In genomic region chr11:60559342-60559741, GRCm38 (mm10) we compare ENCODE assay signal across 9 mouse cellular contexts. TPM values are rescaled to one million over a fixed set of nuclear protein-coding genes. Genes with fewer than 3 reads are reported as not detected.
DNase-seq lines count a peak whose midpoint lies in the region; ATAC-seq and TF ChIP-seq lines count a peak whose summit lies in the region.
"Had no signal": no experiment of that assay in that cellular context is flagged by ENCODE, and none has a peak within 500 bp of the region (broad histone marks: within the 10 kb centered on the region; RNA-seq: fewer than 3 reads in every experiment).

No protein-coding gene starts in this region.

- H3K9me3 ChIP-seq in heart, embryonic 12.5 days (replicated peaks) = no peaks in the 10 kb centered on the region
- H3K9me3 ChIP-seq in embryonic facial prominence, embryonic 14.5 days (ENCODE audit: control insufficient read depth, low read length) = no peaks in the 10 kb centered on the region

- no peak overlapping the region for H3K27ac ChIP-seq in heart, embryonic 12.5 days (ENCODE audit: poor library complexity, severe bottlenecking)
- H3K27ac ChIP-seq in embryonic facial prominence, embryonic 14.5 days (replicated peaks; ENCODE audit: low read depth, low read length) = no peak overlapping the region
- no peak overlapping the region for H3K27ac ChIP-seq in spleen, adult 2 months (ENCODE audit: insufficient read depth, low read length)
- H3K27ac ChIP-seq: macrophage had no signal

- ATAC-seq in heart, embryonic 12.5 days (ENCODE audit: insufficient number of reproducible peaks, low FRiP score) = no peak
- ATAC-seq in embryonic facial prominence, embryonic 14.5 days (ENCODE audit: low read depth) = peak; percentile 26; the same call in 1 of the 2 replicates
- ATAC-seq in hematopoietic stem cell, adult 5-6 weeks (replicated peaks in 1 of 2; ENCODE audit: insufficient read depth in 1 of 2, low FRiP score in 2 of 2, low TSS enrichment in 1 of 2, low read depth in 1 of 2, poor library complexity in 2 of 2, severe bottlenecking in 2 of 2) = peak; percentile 75 to 84
- peak; percentile 89 for ATAC-seq in megakaryocyte-erythroid progenitor cell, adult 5-6 weeks (replicated peaks; ENCODE audit: low FRiP score, low TSS enrichment, poor library complexity, severe bottlenecking)

- no peak for TF ChIP-seq POLR2A in spleen, adult 2 months (IDR thresholded peaks at IDR 0.05; ENCODE audit: low read depth, low read length)

- no peak overlapping the region for H3K4me2 ChIP-seq in heart, embryonic 12.5 days
- no peak overlapping the region for H3K4me2 ChIP-seq in embryonic facial prominence, embryonic 14.5 days (ENCODE audit: low read depth, low read length)

- WGBS in heart, embryonic 12.5 days = 17% methylated on average over 3 of the region's 3 CpGs
- 9% methylated on average over 3 of the region's 3 CpGs for WGBS in embryonic facial prominence, embryonic 14.5 days
- 12% methylated on average over 3 of the region's 3 CpGs for WGBS in spleen, adult 2 months

- peak; percentile 94 for DNase-seq in heart, adult 11 months
- DNase-seq in adrenal gland, postnatal 25 days = peak; percentile 55
- DNase-seq in embryonic facial prominence, embryonic 14.5 days (ENCODE audit: low spot score) = peak; percentile 55
- peak; percentile 69 for DNase-seq in layer of hippocampus, postnatal 14 days (ENCODE audit: low spot score in 2 of 2)
- peak in 1 of 2 experiments; percentile 58 for DNase-seq in spleen, adult 2 months (ENCODE audit: low read depth in 1 of 2, low spot score in 2 of 2)

- TF ChIP-seq CTCF in spleen, adult 2 months (IDR thresholded peaks at IDR 0.05; ENCODE audit: extremely low read depth, insufficient read depth, insufficient read length, insufficient replicate concordance) = peak; percentile 71; the same call in 1 of the 2 replicates

- no peak overlapping the region for H3K9ac ChIP-seq in heart, embryonic 12.5 days
- H3K9ac ChIP-seq in embryonic facial prominence, embryonic 14.5 days (ENCODE audit: low read depth, low read length) = no peak overlapping the region; the same call in 1 of the 2 replicates

- H3K36me3 ChIP-seq in heart, embryonic 12.5 days = peaks cover 36% of the 10 kb centered on the region
- H3K36me3 ChIP-seq in embryonic facial prominence, embryonic 14.5 days (ENCODE audit: control insufficient read depth, insufficient read depth, low read length) = peaks cover 47% of the 10 kb centered on the region
- peaks cover 17% of the 10 kb centered on the region for H3K36me3 ChIP-seq in spleen, adult 2 months (ENCODE audit: control insufficient read depth, insufficient read depth, low read length)

- no peaks in the 10 kb centered on the region for H3K27me3 ChIP-seq in heart, embryonic 12.5 days (replicated peaks)
- no peaks in the 10 kb centered on the region for H3K27me3 ChIP-seq in embryonic facial prominence, embryonic 14.5 days (replicated peaks; ENCODE audit: control insufficient read depth, insufficient read depth, low read length)
- no peaks in the 10 kb centered on the region for H3K27me3 ChIP-seq in spleen, adult 2 months (ENCODE audit: control insufficient read depth, insufficient read depth, low read length)

- H3K4me3 ChIP-seq in heart, embryonic 12.5 days = no peak overlapping the region
- H3K4me3 ChIP-seq in embryonic facial prominence, embryonic 14.5 days (ENCODE audit: low read depth, low read length) = no peak overlapping the region
- H3K4me3 ChIP-seq in spleen, adult 2 months (ENCODE audit: extremely low read depth, insufficient read depth, insufficient read length) = no peak overlapping the region

- no peaks in the 10 kb centered on the region for H3K4me1 ChIP-seq in heart, embryonic 12.5 days (replicated peaks)
- no peaks in the 10 kb centered on the region for H3K4me1 ChIP-seq in embryonic facial prominence, embryonic 14.5 days (ENCODE audit: control insufficient read depth, insufficient read depth, low read length)
- no peaks in the 10 kb centered on the region for H3K4me1 ChIP-seq in spleen, adult 2 months (ENCODE audit: control insufficient read depth, insufficient read depth, insufficient read length)

RNA-seq across cellular contexts. Expression of gene Alkbh5, which starts 23.2 kb away (rescaled TPM):
- 41.8 and 44.6 TPM in 2 replicates for polyA plus RNA-seq in heart, embryonic 12.5 days (2016; fragmentation: Nextera tagmentation; extraction: Ambion mirVana)
- 114 and 126 TPM in 2 replicates for total RNA-seq in adrenal gland, postnatal 25 days (2021)
- polyA plus RNA-seq in embryonic facial prominence, embryonic 14.5 days (2014; fragmentation: Nextera tagmentation; extraction: Ambion mirVana) = 29.3 and 30.1 TPM in 2 replicates
- total RNA-seq in hematopoietic stem cell, adult 5-6 weeks (2017) = 28.9 and 30.8 TPM in 2 replicates
- total RNA-seq in layer of hippocampus, postnatal 14 days (2021) = 10 to 100 TPM; 44.7 to 46.2 TPM
- total RNA-seq in megakaryocyte-erythroid progenitor cell, adult 5-6 weeks (2014; fragmentation: Nextera tagmentation) = 33.5 and 37.7 TPM in 2 replicates
- total RNA-seq in megakaryocyte-erythroid progenitor cell, adult 5-6 weeks (2017) = 25.4 and 28.1 TPM in 2 replicates
- 15.0 and 16.9 TPM in 2 replicates for polyA plus RNA-seq in spleen, adult 2 months (2012; rRNA removed)
